Mouse (Mus musculus): ENCODE results near the gene Aagab.

Aagab gene

DNA sequence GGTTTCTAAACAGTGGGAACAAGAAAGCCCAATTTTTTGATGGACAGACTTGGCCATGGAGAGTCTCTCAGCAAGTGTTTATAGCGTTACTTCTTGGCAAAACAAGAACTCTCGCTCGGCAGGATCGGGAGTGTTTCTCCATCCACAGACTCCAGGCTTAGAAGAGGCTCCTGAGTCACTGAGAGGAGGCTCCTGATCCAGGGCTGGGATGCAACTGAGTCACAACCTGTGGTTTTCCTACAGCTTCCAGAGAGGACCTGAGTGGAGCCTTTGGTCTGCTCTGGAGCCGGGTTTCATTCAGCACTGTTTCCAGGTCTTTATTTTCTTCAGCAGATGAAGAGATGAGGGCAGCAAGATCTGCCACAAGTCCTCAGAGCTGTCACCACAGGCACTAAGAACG lies 5.5 kb downstream of the Aagab start:
- DNase-seq, result no peak

DNA sequence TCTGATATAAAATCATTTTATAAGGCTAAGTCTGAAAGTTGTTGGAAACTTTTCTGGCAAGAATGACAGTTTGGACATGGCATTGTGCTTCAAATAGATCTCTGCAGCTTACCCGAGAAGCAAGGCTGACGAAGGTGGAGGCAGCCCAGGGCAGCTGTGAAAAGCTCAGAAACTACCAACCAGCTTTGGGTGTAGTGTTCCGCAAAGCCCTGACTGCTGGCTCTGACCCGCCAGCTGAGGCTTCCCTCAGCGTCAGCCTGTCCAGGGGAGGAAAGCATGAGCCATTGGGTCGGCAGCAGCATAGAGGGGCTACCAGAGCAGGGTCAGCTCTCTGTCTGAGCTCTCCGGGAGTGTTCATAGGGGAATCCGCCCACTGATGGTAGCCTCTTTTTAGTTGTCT lies 6.8 kb downstream of the Aagab start:
- no peak for DNase-seq

DNA sequence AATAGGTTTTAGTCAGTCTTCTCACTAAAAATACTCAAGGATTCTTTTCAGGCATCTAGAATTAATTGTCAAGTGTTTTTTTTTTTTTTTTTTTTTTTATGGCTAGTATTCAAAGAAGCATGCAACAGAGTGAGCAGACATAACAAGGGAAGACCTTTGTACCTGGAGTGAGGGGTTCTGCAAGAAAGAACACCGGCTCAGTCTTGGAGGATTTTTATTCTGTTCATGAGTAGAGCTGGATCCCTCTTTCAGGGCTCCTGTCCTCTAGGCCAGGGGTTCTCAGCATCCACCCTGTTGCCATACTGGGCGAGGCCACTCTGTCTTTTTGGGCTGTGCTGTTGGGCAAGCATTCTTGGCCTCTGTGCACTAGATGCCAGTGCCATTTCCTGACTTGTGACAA lies 7.3 kb downstream of the Aagab start:
- no peak for DNase-seq

DNA sequence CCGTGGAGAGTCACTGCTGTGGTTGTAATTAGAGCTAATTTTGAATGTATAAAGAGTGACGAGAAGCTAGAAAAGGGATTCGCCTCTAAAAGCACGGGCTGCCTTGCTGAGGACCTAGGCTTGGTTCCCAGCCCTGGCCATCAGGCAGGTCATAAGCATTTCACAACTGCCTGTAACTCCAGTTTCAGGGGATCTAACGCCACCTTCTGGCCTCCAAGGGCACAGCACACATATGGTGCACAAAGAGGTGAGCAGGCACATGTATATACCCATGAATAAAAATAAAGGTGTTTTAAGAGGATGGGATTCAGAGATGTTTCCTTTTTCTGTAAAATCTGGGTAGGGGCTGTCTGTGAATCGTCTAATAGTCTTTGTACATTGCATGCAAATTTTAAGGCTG lies 7.8 kb downstream of the Aagab start:
- DNase-seq, result no peak

DNA sequence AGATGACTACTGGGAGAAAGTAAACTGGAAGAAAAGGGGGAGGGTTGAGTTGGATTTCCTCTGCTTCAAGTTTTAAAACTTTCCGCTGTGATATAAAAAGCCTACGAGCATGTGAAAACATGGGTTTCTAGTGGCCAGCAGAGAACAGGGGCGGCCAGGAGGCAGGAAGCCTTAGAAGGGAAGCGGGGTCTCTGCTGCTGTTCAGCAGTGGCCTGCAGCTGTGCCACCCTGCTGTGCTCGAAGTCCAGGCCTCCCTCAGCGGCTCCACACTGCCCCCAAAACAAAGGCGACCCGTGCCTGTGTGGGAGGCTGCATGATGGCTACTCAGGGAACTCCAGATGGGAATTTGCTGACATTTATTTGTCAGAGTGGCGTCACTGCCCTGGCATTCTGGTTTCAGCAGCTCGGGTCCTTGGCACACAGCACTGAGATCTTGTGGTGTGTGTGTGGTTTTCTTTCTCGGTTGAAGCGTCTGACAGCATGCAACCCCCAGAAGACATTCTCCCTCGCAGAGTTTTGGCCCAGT lies 8.4 kb downstream of the Aagab start:
- DNase-seq, result peak; percentile 48

DNA sequence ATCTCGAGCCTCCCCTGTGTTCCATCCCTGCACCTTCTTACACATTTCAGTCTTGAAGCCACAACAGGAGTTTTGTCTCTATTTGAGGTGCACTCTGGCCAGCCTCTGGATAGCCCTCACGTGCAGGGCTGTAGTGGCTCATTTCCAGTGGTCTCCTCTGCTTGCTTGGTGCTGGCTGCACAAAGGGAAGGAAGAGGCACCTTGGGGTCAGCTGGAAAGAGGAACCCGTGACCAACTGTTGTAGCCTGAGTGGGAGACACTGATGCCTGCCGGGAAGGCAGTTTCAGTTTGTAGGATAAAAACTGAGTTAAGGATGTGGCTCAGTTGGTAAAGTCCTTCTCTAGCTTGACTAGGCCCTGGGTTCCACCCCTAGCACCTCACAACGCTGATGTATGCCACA lies 9.5 kb downstream of the Aagab start:
- no peak for DNase-seq

DNA sequence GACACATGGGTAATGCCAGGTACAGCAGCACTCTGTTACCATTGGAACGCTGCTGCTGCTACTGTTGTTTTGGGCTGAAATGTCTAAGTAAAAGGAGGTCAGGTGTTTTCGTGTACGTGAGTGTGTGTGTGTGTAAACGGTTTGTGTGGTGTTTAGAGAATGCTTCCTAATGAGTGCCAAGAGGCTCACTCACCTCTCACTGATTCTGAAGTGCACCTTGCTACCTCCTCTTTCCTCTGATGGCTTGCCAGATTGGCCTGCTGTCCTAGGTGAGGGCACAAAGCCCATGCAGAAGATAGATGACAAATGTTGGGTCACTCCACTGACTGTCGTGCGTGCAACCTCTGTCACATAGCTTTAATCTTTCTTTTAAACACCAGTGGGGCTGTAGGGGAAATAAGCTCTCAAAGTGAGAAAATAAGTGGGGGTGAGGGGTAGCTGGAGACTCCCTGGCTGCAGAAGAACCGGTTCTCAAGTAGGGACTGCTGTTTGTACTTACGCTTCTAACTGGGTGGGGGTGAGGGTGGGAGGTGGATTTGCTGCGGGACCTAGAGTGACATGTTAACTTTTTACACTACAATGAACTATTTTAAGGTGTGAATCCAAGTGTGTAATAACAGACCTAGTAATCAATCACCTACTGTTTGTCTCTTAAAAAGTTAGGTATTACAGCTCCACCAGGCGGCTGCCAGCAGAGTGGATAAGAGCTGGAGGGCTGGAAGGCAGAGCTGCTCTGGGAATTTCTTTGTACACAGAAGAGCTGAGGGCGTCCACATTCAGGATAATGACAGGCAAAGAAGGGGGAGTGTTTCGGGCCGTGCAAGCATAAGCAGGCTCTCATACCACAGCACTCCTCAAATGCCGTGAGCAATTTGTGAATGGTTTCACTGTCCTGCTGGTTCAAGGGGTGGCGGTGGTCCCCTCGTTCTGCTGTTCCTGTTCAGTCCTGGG lies 10.4 kb downstream of the Aagab start:
- no peak for DNase-seq

DNA sequence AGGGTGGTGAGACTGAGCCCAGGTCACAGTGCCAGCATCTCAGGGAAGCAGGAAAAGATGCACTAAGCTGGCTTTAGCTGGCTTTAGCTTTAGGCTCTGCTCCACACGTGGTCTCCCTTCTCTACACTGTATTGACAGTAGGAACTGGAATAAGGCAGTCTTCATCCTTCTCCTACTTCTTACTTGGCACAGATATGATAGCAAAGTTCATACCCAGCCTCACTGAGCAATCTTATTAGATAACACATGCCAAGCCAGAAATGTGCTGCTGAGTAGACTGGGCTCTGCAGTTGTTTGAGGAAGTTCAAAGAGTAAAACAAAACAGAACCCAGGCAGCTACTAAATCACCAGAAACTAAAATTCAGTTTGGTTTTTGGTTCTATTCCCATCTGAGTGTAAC lies 11.1 kb downstream of the Aagab start:
- DNase-seq, result no peak

DNA sequence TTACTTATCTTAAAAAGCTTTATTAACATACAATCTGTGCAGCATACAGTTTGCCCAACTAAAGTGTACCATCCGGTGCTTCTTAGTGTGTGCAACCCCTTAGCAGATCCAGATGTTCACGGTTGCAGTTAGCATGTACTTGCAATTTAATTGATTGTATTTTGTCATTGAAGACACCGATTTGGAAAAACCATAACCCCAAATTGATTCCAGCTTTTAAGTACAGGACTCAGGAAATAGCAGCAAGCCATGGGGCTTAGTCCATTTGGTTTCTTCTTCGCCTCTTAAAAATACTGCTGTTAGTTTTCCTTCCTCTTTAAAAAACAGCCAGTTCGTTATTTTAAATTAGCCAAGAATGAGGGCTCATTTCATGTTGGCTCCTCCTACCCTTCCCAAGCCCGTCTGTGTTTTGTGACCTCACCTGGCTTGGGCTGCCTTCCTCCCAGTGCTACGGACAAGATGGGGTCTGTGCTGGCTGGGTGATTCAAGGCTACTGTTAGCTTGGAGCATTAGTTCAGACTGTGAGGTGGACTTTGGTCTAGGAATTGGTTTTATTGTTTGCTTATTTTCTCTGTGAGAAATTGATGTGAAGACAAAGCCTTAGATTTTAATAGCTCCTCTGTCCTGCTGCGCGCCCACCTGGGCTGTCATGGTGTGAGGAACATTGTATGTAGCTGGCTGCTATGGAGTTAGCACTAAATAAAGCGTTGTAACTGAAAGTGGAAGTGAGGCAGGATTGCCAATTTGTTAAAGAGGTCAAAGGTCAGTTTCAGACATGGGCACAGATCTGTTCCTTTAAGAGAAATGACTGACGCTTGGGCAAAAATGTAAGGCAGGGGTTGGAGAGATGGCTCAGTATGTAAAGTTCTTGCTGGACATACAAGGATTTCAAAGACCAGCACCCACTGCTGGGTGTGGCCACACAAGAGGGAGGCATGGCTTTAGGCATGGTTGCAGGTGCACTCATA lies 11.8 kb downstream of the Aagab start:
- no peak for DNase-seq

DNA sequence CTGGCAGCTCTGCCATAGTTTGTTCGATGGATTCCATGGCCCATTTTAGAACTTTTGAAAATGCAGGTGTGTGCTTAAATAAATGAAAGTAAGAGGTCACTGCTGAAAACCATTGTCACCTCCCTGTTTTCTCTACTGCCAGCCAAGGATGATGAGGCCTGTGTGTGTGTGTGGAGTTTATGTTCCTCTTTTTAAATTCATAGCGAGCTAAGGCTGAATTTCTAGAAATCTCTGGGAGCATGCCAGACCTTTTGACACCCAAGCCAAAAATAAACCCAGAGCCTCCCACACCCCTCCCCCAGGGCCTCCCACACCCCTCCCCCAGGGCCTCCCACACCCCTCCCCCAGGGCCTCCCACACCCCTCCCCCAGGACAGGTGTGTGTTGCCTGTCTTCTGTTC lies 15.5 kb downstream of the Aagab start:
- no peak for DNase-seq

DNA sequence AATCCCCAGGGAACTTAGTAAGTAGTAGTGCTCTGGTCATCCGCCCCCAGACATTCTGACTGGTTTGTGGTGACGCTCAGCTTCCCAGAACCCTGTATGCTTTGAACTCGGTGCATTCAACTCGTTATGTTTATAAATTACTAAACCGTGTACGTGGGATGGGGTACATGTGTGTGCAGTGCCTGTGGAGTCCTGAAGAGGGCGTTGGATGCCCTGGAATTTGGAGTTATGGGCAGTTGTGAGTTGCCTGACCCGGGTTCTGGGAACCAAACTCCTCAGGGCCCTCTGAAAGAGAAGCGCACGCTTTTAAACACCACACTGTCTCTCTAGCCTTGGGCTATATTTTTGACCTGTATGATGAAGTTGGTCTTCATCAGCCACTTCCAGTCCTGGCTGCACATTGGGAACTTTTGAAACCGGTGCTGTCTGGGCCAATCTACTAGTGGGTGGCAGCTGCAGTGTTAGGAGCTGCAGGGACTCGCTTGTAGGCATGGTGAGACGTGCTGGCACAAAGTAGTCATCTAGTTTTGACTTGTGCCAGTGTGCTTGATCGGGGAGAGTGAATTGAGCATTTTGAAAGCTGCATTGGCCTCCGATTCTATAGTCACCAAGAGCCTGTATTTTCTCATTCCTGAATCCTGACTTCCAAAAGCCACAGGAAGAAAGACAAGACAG lies 21.6 kb downstream of the Aagab start:
- DNase-seq, result no peak

DNA sequence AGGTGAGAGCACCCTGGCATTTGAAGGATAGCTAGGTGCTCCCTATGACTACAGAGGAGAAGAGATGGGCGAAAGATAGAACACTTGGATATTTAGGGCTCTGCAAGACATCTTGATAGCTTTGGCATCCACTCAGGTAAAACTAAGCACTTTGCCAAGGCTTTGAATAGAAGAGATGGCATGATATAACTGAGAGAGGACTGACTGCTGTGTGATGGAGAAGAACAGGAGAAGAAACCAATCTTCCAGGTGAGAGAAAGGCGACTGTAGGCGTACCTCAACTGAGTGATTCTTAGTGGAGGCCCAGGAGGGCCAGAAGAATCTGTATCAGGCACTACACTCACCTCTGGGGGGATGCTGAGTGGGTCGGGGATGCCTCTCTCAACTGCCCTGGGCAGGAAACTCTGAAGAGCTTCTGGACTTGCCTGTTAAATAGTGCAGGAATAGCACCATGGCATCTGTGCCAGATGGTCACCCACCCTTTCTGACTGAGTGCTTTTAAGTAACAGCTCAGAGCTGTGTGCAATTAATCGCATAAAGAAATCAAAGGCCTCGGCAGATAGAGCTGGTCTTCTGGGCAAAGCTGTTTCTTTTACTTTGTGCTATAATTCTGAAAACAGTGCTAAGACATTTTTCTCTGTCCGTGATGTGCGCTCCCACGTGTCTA lies 22.8 kb downstream of the Aagab start:
- peak; percentile 69 for DNase-seq

DNA sequence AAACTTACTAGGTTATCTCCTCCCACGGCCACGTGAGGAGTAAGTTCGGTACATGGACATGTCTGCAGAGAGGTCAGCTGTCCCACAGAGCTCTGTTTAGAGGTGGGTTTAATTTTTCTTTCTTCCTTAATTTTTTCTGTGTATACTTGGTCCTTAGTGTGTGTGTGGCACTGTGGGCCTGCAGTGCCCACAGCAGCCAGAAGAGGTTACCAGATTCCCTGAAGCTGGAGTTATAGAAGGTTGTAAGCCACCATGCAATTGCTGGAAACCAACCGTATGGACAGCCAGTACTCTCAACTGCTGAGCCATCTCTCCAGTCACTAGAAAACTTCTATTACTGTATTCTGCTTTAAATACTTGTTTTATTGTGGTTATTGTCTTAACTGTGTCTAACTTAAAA lies 29.6 kb downstream of the Aagab start:
- no peak for DNase-seq

DNA sequence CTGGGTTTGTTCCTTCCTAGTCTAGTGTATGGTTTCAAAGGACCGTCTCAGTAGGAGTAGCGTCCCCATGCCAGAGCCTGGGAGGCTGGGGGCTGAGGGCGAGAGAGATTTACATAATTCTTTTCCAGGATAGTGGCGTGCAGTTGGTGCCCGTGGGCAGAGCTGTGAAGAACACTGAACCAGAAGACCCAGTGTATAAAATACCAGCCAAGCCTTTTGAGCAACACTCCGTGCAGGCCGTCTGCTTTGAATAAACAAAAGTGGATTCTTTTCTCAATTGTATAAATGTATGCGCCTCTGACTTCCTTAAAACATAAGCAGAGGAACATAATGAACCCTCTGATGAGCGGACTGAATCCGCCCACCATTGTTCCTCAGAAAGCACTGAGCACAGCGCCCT lies 30.5 kb downstream of the Aagab start:
- peak; percentile 88 for DNase-seq

DNA sequence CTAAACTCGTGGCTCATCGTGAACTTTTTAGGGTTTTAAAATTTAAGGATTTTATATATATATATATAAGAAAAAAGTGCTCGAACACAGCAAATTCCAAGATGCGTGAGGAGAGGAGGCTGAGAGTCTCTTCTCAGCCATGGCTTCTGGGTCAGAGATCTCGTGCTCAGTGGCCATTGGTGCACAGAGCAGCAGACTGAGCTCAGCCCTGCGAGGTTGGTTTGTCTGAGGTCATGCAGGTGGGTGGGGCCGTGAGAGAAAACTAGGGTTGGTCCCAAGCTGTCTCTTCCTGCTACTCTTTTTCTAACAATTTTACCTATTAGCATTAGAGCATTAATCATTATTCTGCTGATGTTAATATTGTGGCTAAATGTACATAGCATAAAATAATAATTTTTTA lies 30.9 kb downstream of the Aagab start:
- DNase-seq, result no peak

DNA sequence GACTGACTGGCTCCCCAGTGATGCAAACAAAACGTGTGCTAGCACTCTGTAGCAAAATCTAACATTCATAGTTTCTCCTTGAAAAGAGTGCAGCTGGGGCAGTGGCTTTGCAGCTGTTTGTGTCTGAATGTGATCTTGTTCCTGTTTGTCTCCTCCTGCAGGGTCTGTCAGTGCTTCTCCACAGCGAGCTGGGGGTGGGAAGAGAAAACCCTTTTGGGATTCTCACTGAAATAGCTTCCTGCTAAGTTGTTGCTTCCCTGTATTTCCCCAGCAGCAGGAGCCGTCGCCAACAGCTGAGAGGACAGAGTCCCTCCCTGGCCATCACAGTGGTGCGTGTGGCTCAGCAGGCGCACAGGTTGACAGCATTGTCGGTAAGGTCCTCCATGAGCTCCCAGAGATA lies 33.7 kb downstream of the Aagab start:
- no peak for DNase-seq

DNA sequence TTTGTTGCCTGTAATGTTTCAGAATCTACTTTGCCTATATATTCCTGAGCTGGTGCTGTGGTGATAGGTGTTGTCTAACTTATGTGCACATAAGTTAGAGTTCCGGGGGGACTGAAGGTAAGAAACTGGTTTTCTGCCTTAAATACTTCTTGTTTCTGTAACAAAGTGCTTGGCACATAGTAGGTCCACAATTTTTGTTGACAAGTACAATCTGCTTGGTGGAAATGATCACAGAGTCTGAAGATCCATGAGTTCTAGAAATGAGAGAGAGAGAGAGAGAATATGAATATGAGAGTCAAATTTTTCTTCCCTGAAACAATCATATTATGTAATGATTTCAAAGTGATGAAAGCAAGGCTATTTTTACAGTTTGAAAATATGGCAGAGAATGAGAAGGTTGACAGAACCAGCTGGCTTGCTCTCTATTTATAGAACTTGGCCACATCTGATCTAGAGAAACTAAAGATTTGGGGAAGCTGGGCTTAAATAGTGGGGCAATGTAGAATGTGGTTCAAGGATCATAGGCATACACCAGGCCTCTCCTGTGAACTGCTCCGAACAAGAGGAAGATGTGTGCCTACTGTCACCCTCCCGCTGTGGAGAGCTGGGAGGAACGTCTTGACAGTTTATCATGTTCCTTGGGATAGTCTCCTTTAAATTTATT lies 39.7 kb downstream of the Aagab start:
- DNase-seq, result peak; percentile 65

DNA sequence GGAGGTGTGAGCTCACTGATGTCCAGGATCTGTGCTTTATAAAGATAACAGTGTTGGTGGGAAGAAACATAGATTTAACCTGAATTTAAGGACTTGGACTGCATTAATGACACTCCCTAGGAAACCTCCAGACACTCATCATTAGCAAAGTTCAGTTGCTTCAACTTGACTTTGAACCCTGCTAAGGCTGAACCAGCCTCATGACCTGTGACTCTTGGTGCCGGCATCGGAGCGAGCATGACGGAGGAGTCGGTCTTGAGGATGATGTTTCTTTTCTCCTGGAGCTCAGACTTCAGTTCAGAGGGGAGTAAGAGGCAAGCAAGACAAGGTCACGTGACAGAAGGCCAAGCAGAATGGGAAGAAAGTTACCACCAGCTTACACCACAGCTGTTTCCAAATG lies 41.6 kb downstream of the Aagab start:
- DNase-seq, result no peak

DNA sequence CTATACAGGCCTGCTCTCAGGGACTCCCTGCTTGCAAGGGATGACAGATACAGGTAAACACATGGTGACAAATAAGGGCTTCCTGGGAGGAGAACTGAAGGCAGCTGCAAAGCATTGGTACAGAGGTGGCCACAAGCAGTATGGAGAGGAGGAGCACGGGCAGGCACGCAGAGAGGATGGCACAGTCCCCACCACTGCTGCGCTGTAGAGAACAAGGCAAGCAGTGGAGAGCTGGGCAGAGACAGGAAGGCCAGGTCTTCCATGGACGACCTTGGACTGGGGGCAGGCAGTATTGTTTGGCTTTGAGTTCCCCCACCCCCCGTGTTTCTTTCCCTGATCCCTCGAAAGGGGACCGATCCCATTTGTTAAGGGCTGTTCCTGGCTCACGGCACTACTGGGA lies 42.6 kb downstream of the Aagab start:
- no peak for DNase-seq

DNA sequence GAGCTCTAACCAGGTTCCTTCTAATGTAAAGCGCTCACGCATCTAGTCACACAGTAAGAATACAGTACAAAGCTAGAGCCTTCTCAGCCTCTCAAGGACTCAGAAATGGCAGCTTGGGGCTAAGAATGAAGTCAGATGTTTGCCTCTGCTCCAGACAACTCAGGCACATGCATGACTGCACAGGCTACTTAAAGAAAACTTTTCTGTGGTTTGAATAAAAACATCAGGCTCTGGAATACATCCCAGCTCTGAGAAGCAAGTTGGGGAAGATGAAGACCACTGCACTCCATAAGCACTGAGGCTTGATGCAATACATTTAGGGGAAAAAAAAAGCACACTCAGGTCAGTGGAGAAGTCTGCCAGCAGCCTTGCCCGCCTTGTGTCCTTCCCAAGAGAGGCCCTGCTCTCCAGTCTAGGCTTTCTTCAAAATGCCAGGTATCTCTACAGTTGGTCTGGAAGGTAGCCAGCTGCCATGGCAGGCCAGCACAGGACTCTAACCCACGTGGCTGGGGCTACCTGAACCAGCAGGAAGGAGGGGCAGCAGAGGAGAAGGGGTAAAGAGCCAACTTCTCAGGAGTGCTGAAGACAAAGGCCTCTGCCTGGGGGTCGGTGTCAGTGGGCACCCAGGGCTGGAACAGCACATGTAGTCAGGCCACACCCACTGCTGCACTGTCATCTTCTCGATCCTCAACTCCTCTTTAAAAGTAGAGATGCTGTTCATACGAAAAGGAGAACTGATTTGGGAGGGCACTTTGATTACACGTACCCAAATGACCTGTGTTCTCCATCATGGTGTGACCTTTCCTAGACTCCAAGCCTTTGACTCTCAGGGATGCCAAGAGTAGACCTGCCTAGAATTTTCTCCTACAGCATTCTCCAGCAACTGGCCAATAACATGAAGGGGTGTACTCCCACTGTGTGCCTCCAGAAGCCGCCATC lies 45.4 kb downstream of the Aagab start:
- no peak for DNase-seq

DNA sequence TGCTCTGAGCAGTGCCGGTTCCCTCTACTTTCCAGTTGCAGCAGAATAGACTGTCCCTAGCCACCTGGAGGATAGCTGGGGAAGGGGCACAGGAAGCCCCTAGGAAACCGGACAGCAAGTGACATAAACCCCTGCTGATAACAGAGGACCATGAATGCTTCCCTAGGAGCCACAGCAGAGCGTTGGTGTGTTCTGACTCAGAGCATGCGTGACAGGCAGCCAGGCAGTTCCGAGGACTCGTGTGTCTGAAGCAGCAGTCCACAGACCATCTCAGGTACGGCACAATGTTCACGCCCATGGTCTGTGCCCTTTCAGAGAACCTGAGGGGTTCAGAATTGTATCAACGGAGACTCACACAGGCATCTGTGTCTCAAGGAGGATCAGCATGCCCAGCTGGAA lies 46.1 kb downstream of the Aagab start:
- DNase-seq, result no peak

Data from layer of hippocampus, adult 9-11 months (tissue).